In genomic region chr3:36551851-36552384, GRCm38 (mm10) we compare ENCODE assay signal across 8 mouse cellular contexts. TPM values are rescaled to one million over a fixed set of nuclear protein-coding genes. Genes with fewer than 3 reads are reported as not detected.
DNase-seq lines count a peak whose midpoint lies in the region; ATAC-seq and TF ChIP-seq lines count a peak whose summit lies in the region.

No protein-coding gene starts in this region.

- H3K27ac ChIP-seq in lung, embryonic 15.5 days = no peak overlapping the region
- H3K27ac ChIP-seq in kidney, postnatal 0 days = no peak overlapping the region

- H3K9me3 ChIP-seq in lung, embryonic 15.5 days = no peaks in the 10 kb centered on the region
- no peaks in the 10 kb centered on the region for H3K9me3 ChIP-seq in erythroblast, embryonic 14.5 days (ENCODE audit: control insufficient read depth, low read length)
- no peaks in the 10 kb centered on the region for H3K9me3 ChIP-seq in kidney, postnatal 0 days (replicated peaks; ENCODE audit: low read length)

- DNase-seq in adrenal gland, postnatal 10 days = peak; percentile 18
- DNase-seq in adrenal gland, postnatal 4 days (ENCODE audit: low spot score in 2 of 2) = no peak
- no peak for DNase-seq in lung, postnatal 36 days
- DNase-seq in kidney, postnatal 0 days (ENCODE audit: low spot score) = no peak
- DNase-seq in ovary, postnatal 10 days (ENCODE audit: low spot score) = no peak

- 19% methylated on average over 12 of the region's 12 CpGs for WGBS in lung, embryonic 15.5 days
- WGBS in kidney, postnatal 0 days = 14% methylated on average over 12 of the region's 12 CpGs

- H3K4me3 ChIP-seq in lung, embryonic 15.5 days = peak overlapping the region; percentile 67
- H3K4me3 ChIP-seq in erythroblast, embryonic 14.5 days (replicated peaks) = peak overlapping the region; percentile 88
- peak overlapping the region; percentile 84 for H3K4me3 ChIP-seq in kidney, postnatal 0 days (replicated peaks; ENCODE audit: low read depth, low read length)

- peak; percentile 23; the same call in 1 of the 2 replicates for ATAC-seq in lung, embryonic 15.5 days (ENCODE audit: borderline replicate concordance, extremely low read depth, low FRiP score, low TSS enrichment)
- ATAC-seq in kidney, postnatal 0 days (replicated peaks; ENCODE audit: low FRiP score, low read depth) = 0 out of 2 replicates have a peak, but pooled peaks have one; percentile 6
- peak; percentile 11; the same call in 1 of the 2 replicates for ATAC-seq in monocyte, adult 5-6 weeks (replicated peaks; ENCODE audit: insufficient number of reproducible peaks, low FRiP score, low TSS enrichment, poor library complexity, severe bottlenecking)

- H3K27me3 ChIP-seq in lung, embryonic 15.5 days = no peaks in the 10 kb centered on the region
- H3K27me3 ChIP-seq in erythroblast, embryonic 14.5 days (ENCODE audit: control insufficient read depth) = peaks cover 15% of the 10 kb centered on the region
- no peaks in the 10 kb centered on the region for H3K27me3 ChIP-seq in kidney, postnatal 0 days (ENCODE audit: insufficient read depth, low read length)

- peak overlapping the region; percentile 82 for H3K4me2 ChIP-seq in lung, embryonic 15.5 days
- peak overlapping the region; percentile 71 for H3K4me2 ChIP-seq in kidney, postnatal 0 days (ENCODE audit: low read length)

- peaks cover 29% of the 10 kb centered on the region for H3K36me3 ChIP-seq in lung, embryonic 15.5 days
- H3K36me3 ChIP-seq in erythroblast, embryonic 14.5 days (ENCODE audit: control insufficient read depth) = peaks cover 30% of the 10 kb centered on the region
- H3K36me3 ChIP-seq in kidney, postnatal 0 days (ENCODE audit: insufficient read depth, low read length) = 0 out of 2 replicates have a peak, but pooled peaks cover 6% of the 10 kb centered on the region

- peaks cover 11% of the 10 kb centered on the region; the same call in 1 of the 2 replicates for H3K4me1 ChIP-seq in lung, embryonic 15.5 days
- peaks cover 18% of the 10 kb centered on the region for H3K4me1 ChIP-seq in erythroblast, embryonic 14.5 days (ENCODE audit: control insufficient read depth)
- H3K4me1 ChIP-seq in kidney, postnatal 0 days (replicated peaks; ENCODE audit: insufficient read depth, low read length) = peaks cover 6% of the 10 kb centered on the region; the same call in 1 of the 2 replicates

- peak overlapping the region; percentile 59 for H3K9ac ChIP-seq in lung, embryonic 15.5 days
- H3K9ac ChIP-seq in kidney, postnatal 0 days (ENCODE audit: low read depth, low read length) = peak overlapping the region; percentile 79

- TF ChIP-seq CTCF in kidney, postnatal 0 days (IDR thresholded peaks at IDR 0.05; ENCODE audit: low read depth) = no peak

RNA-seq across cellular contexts. Expression of gene Exosc9, which starts 0.5 kb away (rescaled TPM):
- total RNA-seq in adrenal gland, postnatal 10 days (2021) = 10 to 100 TPM; 31.4 to 32.1 TPM
- total RNA-seq in adrenal gland, postnatal 4 days (2021) = 10 to 100 TPM; 44.0 to 46.9 TPM
- 61.2 and 66.1 TPM in 2 replicates for polyA plus RNA-seq in lung, embryonic 15.5 days (2015; fragmentation: Nextera tagmentation; extraction: Ambion mirVana)
- polyA plus RNA-seq in erythroblast, embryonic 14.5 days (2012) = 0.22 and 0.24 TPM in 2 replicates
- 47.5 and 48.6 TPM in 2 replicates for polyA plus RNA-seq in kidney, postnatal 0 days (2015; fragmentation: Nextera tagmentation; extraction: Ambion mirVana)
- 64.1 to 69.4 TPM (median 65.2 TPM) in 3 replicates for total RNA-seq in monocyte, adult 5-6 weeks (2017)

RNA-seq across cellular contexts. Expression of gene Ccna2, which starts 20.0 kb away (rescaled TPM):
- 10 to 100 TPM; 30.3 to 33.2 TPM for total RNA-seq in adrenal gland, postnatal 10 days (2021)
- total RNA-seq in adrenal gland, postnatal 4 days (2021) = 10 to 100 TPM; 54.0 to 56.6 TPM
- polyA plus RNA-seq in lung, embryonic 15.5 days (2015; fragmentation: Nextera tagmentation; extraction: Ambion mirVana) = 215 and 219 TPM in 2 replicates
- 32.0 and 52.0 TPM in 2 replicates for polyA plus RNA-seq in erythroblast, embryonic 14.5 days (2012)
- polyA plus RNA-seq in kidney, postnatal 0 days (2015; fragmentation: Nextera tagmentation; extraction: Ambion mirVana) = 74.9 and 81.3 TPM in 2 replicates
- total RNA-seq in monocyte, adult 5-6 weeks (2017) = 1.0 to 5.1 TPM (median 2.7 TPM) in 3 replicates

RNA-seq across cellular contexts. Expression of gene Gm11549, which starts 30.3 kb away (rescaled TPM):
- under 1 TPM; 0.09 to 0.70 TPM for total RNA-seq in adrenal gland, postnatal 10 days (2021)
- under 1 TPM; 0.37 to 0.53 TPM for total RNA-seq in adrenal gland, postnatal 4 days (2021)
- polyA plus RNA-seq in lung, embryonic 15.5 days (2015; fragmentation: Nextera tagmentation; extraction: Ambion mirVana) = 0.10 and 0.17 TPM in 2 replicates
- not detected in 2 replicates for polyA plus RNA-seq in erythroblast, embryonic 14.5 days (2012)
- not detected in 2 replicates for polyA plus RNA-seq in kidney, postnatal 0 days (2015; fragmentation: Nextera tagmentation; extraction: Ambion mirVana)
- not detected in 3 replicates for total RNA-seq in monocyte, adult 5-6 weeks (2017)
